Mouse (Mus musculus) right cerebral cortex, postnatal 14 days (tissue): ENCODE data around the gene Cd8b1.
"Not testable (repeated sequence)": the region's sequence is repeated elsewhere in the genome, so short reads cannot be mapped to it uniquely, and the experiment has no call there.

ENCODE experiments used
- DNase-seq: peaks from one replicate; pipeline ENCODE4 v3.0.0; 2022

Cd8b1 gene

DNA sequence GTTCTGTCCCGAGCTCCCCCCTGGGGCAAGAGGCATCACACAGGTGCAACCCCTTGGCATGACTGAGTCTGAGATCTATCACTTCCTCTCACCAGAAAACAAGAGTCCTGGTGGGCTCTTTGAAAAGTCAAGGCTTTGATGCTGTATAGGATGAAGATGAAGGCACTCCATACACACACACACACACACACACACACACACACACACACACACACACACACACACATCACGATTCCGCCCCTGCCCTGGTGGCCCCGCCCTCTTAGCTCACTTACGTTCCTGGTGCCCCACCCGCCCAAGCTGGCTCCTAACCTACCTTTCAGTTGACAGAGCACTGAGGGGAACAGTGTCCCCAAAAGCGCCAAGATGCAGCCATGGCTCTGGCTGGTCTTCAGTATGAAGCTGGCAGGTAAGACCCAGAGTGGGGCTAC is at the start of gene Cd8b1:
Gene Cd8b1 (plus strand): TSS at position 298 of the 431 bp plus-strand sequence.
- DNase-seq = no peak

DNA sequence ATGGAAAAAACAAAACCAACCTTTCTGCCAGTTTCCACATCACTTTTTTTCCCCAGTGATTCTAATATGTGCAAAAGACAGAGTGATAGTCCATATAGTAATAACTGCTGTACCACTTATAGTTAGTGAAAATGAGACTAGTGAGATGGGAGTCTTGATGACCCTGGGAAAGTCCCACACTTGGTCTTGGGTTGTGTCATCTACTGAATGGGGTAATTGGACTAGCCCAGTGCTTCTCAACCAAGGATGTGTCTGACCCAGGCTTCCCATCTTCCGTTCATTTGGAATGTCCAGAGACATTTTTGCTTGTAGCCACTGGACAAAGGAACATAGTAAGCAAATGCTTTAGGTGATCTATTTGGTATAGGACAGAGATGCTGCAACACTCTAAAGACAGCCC is 48.9 kb upstream of the Cd8b1 start:
- DNase-seq = no peak

DNA sequence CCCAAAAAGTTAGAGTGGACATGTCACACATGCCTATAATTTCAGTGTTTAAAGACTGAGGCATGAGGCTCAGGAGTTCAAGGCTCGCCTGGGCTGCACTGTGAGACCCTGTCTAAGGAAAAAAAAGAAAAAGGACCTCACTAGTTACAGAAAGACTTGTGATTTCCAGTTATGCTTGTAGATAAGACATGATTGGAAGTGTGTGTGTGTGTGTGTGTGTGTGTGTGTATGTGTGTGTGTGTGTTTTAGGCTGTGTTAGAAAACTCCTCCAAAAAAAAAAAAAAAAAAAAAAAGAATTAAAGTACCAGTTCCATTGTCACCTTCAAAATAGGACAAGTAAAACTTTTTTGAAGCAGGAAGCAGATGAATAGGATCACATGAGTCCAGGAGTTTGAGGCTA is 48.0 kb upstream of the Cd8b1 start:
- no peak for DNase-seq

DNA sequence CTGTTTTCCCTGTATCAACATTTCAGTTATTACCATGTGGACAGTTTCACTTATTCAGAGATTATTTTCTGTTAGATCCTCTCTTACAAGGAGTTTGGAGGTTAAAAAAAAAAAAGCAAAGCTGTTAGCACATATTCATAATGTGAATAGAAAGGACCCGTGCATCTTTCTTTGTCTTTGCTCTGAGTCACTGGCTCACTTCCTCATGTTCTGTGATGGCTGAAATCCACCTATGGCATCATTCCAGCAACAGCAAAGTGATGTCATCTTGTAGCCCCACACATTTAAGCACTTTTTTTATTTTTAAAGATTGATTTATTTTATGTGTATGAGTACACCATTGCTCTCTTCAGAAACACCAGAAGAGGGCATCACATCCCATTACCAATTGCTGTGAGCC is 43.2 kb upstream of the Cd8b1 start:
- DNase-seq = no peak

DNA sequence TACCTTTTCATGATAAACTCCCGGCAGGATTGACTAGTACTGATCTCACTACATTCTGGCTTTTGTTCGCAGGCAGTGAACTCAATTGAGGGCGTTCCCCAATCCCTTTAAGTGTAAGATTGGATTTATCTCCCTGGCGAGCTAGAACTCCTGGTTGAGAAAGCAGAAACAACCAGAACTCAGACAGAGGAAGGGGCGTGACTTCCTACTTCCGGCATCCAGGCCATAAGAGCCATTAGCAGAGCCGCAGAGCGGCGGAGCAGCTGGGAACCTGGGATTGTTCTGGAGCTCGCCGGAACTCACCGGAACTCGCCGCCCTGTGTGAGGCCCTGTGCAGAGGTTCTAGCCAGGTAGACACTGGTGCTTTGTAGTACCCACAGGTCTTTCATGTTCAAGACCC is 29.1 kb upstream of the Cd8b1 start:
- DNase-seq = no peak

DNA sequence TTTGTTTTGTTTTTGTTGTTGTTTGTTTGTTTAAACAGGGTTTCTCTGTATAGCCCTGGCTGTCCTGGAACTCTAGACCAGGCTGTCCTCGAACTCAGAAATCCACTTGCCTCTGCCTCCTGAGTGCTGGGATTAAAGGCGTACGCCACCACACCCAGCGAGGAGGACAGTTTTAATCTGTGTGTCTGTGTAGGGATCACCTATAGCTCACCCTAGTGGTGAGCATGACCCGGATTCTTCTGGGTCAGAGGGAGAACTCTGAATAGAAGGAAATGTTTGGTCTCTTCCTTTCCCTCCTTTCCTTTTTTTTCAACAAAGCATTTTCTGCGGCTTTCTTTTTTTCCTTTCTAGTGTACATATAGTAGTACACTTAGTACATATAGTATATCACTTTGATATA is 27.3 kb upstream of the Cd8b1 start:
- DNase-seq = no peak

DNA sequence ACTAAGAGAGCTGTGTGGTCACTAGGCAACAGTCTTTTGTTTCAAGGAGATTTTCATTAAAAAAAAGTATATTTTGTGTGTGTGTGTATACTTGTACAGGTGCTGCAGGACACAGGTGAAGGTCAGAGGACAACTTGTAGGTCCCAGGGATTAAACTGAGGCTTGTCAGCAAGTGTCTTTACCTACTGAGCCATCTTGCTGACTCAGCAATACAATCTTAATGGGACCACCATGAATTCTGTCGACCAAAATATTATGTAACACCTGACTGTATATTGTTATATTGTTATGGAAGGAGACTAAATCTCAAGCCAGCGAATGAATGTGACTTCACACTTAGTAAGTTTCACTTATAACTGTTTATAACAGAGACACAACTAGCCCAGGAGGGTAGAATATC is 24.5 kb upstream of the Cd8b1 start:
- no peak for DNase-seq

DNA sequence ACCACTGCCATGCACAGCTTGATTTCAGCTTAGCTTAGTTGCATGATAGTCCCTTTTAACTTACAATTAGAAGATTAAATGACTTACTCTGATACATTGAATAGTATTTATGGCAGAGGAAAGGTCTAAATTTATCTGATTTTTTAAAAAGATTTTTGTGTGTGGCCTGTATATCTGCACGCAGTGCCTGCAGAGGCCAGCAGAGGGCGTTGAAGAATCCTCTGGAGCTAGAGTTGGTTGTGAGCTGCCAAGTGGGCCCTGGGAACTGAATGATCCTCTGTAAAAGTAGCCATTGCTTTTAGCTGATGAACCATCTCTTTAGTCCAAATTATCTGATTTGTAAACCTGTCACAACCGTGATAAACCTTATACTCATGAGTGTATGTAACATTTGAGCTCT is 23.8 kb upstream of the Cd8b1 start:
- DNase-seq = peak; percentile 10

DNA sequence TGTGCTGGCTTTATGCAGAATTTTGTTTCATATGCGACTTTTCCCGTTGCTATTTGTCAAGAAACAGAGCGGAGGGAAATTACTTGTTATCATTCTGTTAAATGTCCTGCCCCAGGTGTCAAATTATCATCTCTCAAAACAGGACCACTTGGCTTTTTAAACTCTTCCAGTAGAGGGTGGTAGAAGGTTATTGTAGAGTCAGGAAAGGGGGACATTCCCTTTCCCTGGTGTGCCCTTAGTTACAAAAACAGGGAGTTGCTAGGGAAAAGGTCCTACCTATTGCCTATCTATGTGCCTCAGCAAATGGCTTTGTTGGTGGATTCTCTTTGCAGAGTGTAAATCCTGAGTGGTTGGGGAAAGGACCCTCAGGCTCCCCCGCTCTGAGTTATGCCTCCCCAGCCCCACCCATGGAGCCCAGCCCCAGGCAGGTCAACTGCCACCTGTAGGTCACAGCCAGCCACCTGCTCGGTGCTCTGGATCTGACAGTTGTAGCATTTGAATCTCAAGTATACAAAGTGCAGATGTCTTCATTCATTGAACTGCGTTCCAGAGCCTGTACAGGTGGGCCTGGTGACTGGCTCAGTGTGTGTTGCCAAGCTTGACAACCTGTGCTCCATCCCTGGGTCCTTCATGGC is 20.4 kb upstream of the Cd8b1 start:
- DNase-seq = no peak

DNA sequence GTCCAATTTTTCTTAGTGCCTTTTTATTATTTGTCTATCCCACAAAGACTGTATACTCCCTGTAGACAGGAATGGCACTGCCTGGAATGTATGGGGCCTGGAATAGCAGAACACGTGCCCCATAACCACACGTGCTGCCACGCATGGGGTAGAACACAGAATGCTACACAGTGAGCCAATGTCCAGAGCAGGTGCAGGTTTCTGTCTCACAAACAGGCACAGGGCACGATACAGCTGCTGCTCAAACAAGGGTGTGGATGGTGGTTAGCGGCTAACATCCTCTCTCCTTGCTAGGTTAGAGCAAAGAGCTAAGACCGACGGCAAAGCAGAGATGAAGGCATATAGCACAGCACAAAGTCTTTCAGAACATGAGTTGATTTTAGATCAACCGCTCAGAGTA is 15.1 kb upstream of the Cd8b1 start:
- DNase-seq = no peak

DNA sequence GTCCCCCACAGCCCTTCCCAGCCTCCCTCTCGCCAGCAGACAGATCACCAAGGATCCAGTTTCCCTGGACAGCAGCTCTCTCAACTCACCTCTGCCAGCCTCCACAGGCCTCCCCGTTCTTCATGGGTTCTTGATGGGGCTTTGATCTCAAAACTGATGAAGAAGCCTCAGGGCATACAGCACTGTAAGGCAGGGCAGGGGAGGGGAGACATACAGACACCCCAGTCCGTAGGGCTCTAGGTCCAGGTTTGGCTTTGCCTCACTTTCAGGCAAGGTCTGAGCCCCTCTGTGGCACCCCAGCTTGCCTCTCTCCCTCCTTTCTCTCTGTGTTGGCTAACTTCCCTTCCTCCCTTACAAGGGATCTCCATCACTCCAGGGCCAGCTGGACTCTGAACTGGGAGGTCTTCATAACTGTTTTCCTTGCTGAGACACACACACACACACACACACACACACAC is 733 bp upstream of the Cd8b1 start, which contains the start of gene Smyd1:
Gene Smyd1 (minus strand): TSS at position 408 of the 458 bp plus-strand sequence.
- no peak for DNase-seq

DNA sequence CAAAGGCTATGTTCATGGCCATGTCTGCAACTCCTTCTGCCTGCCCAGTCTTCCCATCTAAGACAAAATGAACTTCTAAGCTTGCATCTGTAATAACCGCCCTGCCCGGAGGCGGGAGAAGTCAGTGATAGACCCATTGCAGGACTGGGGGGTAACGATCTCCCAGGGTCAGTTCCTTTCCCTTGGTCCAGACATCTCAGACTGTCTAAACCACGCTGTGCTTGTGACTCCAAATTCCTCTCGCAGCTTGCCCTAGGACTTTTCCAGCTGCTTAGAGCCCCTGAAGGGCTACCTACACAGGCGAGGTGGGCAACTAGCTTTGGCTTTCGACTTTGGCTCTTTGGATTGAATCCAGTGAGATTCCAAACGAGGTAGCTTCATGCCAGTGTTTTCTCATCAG is 2.2 kb downstream of the Cd8b1 start:
- DNase-seq = no peak

DNA sequence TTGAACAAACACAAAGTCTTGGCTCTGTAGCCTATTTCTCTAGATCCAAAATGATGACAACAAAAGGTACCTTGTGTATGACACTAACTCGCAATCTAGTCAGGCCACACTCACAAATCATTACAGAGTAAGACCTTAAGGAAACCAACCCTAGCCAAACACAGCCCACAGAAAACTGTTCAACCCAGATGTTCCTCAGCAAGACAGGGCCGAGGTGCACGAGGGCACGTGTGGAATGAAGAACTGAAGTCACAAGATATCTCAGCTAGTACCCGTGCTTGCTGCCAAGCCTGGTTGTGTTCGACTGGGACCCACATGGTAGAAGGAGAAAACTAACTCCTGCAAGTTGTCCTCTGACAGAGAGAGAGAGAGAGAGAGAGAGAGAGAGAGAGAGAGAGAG is 7.3 kb downstream of the Cd8b1 start:
- DNase-seq = no peak

DNA sequence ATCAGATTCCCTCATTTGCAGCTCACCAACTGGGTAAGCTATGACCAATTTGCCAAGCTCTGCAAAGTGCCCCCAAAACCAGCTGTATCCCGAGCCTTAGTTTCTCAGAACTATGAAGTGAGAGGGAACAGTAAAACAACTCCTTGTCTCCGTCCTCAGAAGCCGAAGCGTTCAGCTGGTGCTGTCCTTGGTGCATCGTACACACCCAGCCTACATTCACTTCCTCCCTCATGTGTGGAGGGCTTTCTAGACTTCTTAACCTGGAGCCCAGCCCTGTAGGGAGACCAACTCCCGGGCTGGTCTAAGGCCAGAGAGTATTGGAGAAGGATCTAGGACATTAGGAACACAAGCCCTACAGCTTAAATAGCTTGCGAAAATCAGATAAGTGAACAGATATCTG is 7.9 kb downstream of the Cd8b1 start:
- DNase-seq = no peak

DNA sequence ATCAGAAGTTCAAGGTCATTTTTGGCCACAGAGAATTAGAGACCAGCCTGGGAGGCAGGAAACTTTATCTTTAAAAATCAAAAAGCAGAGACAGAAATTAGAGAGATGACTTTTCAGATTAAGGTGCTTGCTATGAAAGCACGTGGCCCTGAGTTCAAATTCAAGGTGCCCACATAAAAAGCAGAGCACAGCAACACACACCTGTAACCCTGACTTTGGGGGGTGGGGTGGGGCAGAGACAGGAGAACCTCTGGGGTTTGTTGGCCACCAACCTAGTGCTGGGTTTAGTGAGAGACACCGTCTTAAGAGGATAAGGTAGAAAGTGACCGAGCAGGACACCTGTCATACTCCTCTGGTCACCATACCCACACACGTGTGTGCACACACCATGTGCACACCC is 8.9 kb downstream of the Cd8b1 start:
- DNase-seq = not testable (repeated sequence)

DNA sequence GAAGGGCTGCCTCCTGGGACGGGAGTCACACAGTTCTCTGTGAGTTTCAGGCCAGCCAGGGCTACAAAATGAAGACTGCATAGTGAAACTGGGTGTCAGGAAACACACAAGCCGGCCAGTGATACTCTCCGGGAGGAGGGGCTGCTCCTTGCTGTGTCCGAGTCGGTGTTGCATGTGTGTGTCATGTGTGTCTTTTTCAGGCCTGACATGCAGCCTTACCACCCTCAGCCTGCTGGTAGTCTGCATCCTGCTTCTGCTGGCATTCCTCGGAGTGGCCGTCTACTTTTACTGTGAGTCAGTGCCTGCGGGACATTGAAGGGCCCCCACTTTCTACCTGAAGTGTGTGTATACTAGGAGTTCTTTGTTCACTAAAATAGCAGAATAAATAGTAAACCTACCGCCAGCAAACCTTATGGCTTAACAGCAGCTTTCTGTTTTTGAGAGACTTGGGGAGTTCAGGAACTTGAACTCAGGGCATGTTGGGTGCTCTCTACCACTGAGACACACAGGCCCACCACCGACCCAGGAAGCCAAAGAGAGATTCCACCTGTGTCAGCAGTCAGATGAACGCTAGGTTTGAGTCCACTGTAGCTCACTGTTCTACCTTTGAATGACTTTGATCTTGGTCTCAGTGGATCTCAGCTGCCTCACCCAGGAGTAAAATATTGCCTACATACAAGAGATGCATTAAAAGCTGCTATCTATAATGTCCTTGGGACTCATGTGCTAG is 9.8 kb downstream of the Cd8b1 start:
- DNase-seq = no peak

DNA sequence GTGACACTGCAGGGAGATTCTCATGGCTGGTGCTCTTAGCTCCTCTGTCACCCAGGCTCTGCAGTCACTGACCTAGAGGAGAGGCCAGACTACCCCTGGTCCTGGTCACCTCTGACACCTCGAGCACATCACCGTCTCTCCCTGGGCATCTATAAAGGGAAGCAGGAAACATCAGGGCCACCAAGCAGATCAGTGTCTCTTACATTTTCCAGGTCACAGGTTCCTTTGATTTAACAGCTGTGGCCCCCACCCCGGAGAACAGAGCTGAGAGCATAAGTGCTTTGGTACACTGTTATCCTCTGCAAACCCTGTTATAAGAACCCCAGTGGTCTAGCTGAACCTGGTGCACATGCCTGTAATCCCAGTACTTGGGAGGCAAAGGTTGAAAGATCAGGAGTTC is 10.4 kb downstream of the Cd8b1 start:
- no peak for DNase-seq

DNA sequence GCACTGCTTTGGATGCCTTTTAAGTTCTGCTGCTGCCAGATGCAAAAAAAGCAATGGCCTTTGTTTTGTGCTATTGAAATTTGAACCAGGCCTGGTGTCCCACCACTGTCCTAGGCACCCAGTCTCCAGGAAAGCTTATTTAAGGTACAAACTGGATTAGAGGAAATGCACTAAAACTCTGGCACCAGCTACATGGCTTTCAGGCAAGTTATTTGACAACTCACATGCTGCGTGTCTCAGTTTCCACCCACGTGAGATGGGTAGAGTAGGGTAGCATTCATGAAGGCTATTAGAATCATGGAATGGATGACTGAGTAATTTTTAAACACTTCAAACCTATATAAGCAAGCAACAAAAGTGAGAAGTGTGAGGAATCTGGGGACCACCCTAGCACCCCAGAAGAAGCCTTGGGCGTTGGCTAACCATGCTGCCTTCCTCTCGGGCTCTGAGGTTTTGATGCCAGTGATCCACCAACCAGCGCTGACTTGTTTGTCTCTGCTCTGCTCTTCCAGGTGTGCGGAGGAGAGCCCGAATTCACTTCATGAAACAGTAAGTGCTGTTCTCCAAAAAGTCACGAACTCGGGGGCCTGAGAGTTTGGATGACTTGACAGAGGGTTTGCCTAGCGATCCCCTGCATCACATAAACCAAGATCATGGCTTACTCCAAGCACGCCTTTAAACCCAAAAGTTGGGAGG is 11.1 kb downstream of the Cd8b1 start:
- no peak for DNase-seq

DNA sequence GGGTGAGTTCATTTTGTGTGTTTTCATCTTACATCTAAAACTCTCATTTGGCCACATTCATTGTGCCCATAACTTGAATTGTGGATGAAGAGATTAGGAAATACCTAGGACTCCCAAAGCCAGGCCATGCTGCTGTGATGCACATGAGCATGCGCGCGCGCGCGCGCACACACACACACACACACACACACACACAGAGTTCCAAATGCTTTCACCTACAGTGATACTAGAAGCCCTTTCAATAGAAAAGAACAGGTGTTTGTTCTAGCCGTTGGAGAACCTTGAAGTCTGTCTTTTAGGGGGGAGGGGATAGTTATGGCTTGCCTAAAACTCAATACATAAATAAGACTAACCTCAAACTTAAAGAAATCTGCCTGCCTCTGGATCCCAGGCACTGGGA is 15.1 kb downstream of the Cd8b1 start:
- DNase-seq = no peak

DNA sequence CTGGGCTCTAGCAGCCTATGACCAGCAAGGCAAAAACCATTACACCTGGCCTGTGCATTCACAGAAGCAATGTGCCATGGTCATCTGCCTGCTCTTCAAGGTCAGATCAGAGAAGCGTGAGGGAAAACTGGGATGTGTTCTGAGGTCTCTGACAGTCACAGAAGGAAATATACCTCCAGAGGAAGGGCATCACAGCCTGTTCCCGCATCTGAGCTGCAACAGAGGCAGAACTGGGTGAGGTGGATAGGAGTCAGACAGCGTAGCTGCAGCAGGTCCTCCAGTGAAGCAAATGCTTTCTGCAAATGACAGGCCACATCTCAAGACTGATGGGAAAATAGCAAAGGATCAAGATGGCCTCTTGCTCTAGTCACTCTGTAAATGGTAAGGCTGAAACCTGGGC is 16.4 kb downstream of the Cd8b1 start:
- DNase-seq = no peak

DNA sequence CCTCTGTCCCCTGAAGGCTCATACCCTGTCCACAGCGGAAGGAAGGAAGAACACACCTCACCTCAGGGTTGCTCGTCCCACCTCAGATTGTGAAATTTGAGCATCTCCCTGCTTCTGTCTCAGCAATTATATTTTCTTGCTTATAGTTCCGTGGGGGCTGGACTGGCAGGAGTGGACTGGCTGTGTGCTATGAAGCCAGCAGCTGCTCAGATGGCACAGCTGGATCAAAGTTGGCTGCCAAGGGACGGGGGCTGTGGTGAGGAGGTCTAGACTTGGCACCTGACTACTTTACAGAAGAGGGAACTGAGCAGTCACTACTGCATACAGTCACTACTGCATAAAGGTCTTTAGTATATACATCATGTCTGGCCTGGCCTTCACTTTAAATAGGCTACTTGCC is 16.8 kb downstream of the Cd8b1 start:
- no peak for DNase-seq

DNA sequence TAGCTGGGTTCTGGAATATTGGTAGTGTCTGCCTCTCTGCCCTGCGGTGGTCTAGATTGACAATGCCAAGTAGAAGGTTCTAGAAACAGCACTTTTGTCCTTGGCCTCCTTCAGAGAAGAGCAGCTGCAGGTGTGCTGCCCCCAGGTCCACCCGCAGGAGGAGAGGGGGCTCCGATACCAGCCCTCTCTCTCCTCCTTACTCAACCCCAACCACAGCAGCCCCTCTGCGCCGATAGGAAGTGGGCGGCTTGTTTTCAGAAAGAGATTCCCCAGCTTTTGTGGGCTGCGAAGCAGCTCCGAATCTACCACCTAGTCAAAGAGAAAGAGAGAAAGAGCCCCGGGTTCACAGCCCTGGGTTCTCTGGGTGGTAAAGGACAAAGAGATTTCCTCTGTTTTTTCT is 18.6 kb downstream of the Cd8b1 start:
- no peak for DNase-seq

DNA sequence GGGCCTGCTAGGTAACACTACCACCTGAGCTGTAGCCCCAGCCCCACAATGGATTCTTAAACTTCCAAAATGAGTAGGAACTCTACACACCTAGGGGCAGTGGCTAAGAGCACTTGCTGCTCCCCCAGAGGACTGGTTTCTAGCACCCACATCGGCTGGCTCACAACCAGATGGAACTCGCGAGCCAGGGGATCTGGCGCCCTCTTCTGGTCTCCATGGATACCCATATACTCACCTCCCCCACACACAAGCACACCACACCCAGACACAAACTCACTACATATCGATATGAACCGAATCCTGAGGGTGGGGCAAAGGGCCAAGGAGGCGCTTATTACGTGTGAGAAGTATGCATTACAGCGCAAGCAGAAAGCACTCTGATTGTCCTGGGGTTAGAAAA is 25.4 kb downstream of the Cd8b1 start:
- no peak for DNase-seq

DNA sequence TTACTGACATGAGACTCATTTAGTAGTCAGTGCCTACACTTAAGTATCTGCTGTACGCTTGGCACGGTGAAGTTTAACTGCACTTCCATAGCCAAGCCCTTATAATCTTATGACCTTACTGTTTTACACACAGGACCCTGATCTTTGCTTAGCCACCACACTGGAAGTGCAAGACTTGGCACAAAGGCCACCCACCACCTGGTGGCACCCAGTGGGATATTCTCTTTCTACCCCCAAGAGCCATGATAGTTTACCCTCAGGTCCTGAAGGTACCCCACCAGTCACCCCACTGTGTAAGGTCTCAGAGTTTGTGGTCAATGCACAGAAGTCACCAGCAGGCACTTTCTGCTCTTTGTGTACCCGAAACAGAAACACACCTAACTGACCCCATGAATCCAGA is 28.6 kb downstream of the Cd8b1 start:
- DNase-seq = no peak
